Mouse (Mus musculus): ENCODE results near the gene Hdac8.

DNA sequence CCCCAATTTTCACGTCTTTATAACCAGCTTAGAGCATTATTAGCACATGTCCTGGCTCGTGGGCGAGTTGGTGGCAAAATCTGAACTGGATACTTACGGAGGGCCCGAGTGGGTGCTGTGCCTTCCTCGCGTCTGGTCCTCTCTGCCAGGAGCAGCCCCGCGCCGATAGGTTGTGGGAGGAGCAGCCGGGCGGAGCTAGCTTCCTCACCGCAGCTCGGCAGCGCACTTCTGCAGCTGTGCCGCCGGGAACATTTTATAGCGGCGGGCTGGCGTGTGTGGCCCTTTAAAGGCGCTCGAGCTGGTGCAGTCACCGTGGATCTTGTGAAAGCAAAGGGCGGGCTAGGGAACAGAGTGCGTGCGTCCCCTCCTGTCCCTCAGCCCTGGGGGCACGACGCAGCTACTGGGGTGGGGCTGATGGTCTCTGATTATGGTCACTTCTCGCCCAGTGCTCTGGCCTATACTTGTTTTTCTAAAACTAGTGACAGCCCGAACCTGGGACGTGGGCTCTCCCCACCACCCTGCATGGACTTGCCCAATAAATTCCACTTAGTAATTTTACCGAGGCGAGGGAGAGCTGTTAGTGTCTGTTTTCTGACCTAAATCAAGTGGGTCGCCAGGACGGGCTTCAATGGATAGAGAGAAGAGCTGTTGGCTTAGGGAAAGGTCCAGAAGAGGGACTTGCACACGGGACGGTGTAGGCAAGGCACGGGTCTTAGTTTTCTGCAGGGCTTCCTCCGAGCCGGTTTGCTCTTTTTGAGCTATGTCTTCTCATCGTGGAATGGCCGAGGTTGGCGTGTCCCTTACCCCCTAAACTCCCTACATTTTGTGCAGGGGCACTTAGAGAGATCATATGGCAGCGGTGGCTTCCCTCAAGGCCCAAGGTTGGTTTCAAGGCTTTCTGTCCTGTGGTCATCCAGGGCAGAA, 253.0 kb downstream of the Hdac8 start, which contains the start of gene Cited1:
- TF ChIP-seq HCFC1 (IDR thresholded peaks at IDR 0.05; ENCODE audit: low read depth, low read length) (no peak), ZC3H11A (IDR thresholded peaks at IDR 0.05; ENCODE audit: low read depth, low read length) (no peak), CTCF (IDR thresholded peaks at IDR 0.05 in 2 of 3, conservative IDR thresholded peaks at IDR 0.05 in 1 of 3; ENCODE audit: control insufficient read depth in 1 of 3, insufficient read depth in 1 of 3, low read depth in 2 of 3, low read length in 3 of 3, poor library complexity in 1 of 3, severe bottlenecking in 1 of 3) (no peak), POLR2AphosphoS2 (IDR thresholded peaks at IDR 0.05; ENCODE audit: low read length) (no peak), MAX (IDR thresholded peaks at IDR 0.05; ENCODE audit: low read length) (no peak), RCOR1 (IDR thresholded peaks at IDR 0.05; ENCODE audit: low read depth, low read length) (no peak), GATA1 (IDR thresholded peaks at IDR 0.05; ENCODE audit: low read depth, low read length) (no peak), ELF1 (IDR thresholded peaks at IDR 0.05; ENCODE audit: low read depth, low read length) (no peak), CHD2 (IDR thresholded peaks at IDR 0.05; ENCODE audit: low read length) (no peak)

All from MEL (cell line).